Mouse (Mus musculus) lung, adult 2 months (tissue): ENCODE results near the gene Fat3.

Experiments
- CTCF ChIP-seq: fragments of 200-500 bp; IDR thresholded peaks from 2 replicates; pipeline ENCODE4 v1.5.1; 2011; ENCODE audit warnings: mild to moderate bottlenecking, low read length, control low read depth; ENCODE audit not compliant: insufficient read depth
- POLR2A ChIP-seq: fragments of 200-500 bp; IDR thresholded peaks from 2 replicates; pipeline ENCODE4 v1.6.1; 2011; ENCODE audit warnings: low read depth, mild to moderate bottlenecking, control low read depth, low read length, borderline replicate concordance; ENCODE audit errors: extremely low read depth

DNA sequence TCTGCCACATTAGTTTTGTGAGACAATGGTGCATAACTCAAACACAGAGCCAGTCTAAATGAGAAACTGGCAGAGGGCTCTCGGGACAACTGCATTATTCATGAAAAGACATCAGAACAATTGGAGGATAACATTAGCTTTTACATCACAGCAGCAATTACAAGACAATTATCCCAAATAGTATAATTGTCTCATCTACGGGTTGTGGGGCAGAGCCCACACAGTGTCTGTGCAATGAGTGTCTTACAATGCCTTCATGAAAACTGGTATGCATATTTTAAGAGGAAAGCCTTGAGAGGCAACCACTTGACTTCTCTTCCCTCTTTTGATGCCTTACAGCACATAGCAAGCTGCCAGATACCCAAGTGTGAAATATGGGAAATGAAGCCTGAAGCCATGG, 603.0 kb downstream of the Fat3 start:
- TF ChIP-seq CTCF = no peak
- no peak for TF ChIP-seq POLR2A
